Mouse (Mus musculus): ENCODE results near the gene Stk32c. TPM values are rescaled to one million over a fixed set of nuclear protein-coding genes. Genes with fewer than 3 reads are reported as not detected.

The Stk32c gene
- polyA plus RNA-seq, 1 experiment, result not detected

- H3K4me1 ChIP-seq (ENCODE audit: control insufficient read depth), result peaks cover 7% of the 10 kb centered on the region
Observed at GRCm38 (mm10) chr7:139230241-139230640, 17.1 kb upstream of the Stk32c start.

DNA sequence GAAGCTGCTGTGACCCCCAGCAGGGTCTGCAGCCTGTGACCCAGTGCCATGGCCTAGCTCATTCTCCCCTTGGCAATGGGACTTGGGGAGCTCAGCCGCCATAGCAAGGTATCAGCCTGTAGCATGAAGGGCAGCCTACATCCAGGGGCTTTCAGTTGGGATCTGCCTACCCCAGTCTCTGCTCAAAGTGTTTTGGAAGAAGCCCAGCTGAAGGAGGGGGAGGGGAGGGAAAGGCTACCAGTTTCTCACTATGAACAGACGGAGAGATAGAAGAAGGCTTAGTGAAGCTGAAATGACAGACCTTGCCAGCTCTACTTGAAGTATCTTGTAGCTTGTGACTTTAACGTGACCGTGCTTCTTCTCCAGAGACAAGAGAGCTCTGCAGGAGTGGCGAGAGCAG, 16.7 kb upstream of the Stk32c start:
- Histone ChIP-seq H3K27me3 (ENCODE audit: control insufficient read depth) (peaks cover 2% of the 10 kb centered on the region), H3K4me1 (ENCODE audit: control insufficient read depth) (peaks cover 6% of the 10 kb centered on the region), H3K9me3 (ENCODE audit: control insufficient read depth, low read length) (no peaks in the 10 kb centered on the region), H3K36me3 (ENCODE audit: control insufficient read depth) (no peaks in the 10 kb centered on the region), H3K4me3 (replicated peaks) (no peak overlapping the region)
- no peak for TF ChIP-seq GATA1 (IDR thresholded peaks at IDR 0.05; ENCODE audit: low read length)
- TF ChIP-seq TAL1 (IDR thresholded peaks at IDR 0.05; ENCODE audit: low read length), result no peak

More at GRCm38 (mm10) chr7:139230241-139230640, 17.1 kb upstream of the Stk32c start:
- H3K9me3 ChIP-seq (ENCODE audit: control insufficient read depth, low read length), result no peaks in the 10 kb centered on the region
- H3K4me3 ChIP-seq (replicated peaks), result no peak overlapping the region
- TF ChIP-seq TAL1 (IDR thresholded peaks at IDR 0.05; ENCODE audit: low read length) (no peak), GATA1 (IDR thresholded peaks at IDR 0.05; ENCODE audit: low read length) (no peak)
- peaks cover 2% of the 10 kb centered on the region for H3K27me3 ChIP-seq (ENCODE audit: control insufficient read depth)
- H3K36me3 ChIP-seq (ENCODE audit: control insufficient read depth), result no peaks in the 10 kb centered on the region

DNA sequence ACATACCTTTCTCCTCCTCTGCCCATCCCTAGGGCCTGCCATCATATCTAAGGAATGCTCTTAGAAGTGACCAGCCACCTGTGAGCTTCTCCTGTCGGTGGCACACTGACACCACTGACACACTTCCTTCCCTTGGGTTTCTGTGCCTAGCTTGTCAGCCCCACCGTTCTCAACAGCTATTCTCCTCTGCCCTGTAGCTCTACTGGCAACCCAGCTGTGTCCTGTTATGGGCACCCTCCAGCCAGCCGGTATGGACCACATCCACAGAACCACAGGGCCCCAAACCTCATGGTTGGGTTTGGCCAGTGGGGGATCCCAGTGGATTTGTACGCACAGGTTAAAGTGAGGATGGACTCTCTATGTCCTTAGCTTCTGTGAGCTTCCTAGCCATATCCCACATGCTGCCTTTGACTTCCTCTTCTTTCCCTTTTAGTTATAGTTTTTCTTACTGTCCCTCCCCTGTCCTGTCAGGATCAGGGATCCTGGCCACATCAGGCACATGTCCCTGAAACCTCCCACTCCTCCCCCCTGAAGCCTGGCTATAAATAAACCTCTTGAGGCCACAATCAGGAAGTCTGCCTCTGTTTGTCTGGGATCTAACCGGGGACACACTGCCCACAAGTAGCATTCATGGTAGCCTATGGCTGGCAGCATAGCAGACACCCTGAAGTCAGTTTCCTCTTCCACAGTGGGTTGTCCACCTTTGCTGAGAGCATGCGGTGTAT, 15.5 kb upstream of the Stk32c start:
- Histone ChIP-seq H3K9me3 (ENCODE audit: control insufficient read depth, low read length) (no peaks in the 10 kb centered on the region), H3K4me3 (replicated peaks) (no peak overlapping the region), H3K4me1 (ENCODE audit: control insufficient read depth) (no peaks in the 10 kb centered on the region), H3K27me3 (ENCODE audit: control insufficient read depth) (no peaks in the 10 kb centered on the region), H3K36me3 (ENCODE audit: control insufficient read depth) (no peaks in the 10 kb centered on the region)
- TF ChIP-seq GATA1 (IDR thresholded peaks at IDR 0.05; ENCODE audit: low read length) (no peak), TAL1 (IDR thresholded peaks at IDR 0.05; ENCODE audit: low read length) (no peak)

DNA sequence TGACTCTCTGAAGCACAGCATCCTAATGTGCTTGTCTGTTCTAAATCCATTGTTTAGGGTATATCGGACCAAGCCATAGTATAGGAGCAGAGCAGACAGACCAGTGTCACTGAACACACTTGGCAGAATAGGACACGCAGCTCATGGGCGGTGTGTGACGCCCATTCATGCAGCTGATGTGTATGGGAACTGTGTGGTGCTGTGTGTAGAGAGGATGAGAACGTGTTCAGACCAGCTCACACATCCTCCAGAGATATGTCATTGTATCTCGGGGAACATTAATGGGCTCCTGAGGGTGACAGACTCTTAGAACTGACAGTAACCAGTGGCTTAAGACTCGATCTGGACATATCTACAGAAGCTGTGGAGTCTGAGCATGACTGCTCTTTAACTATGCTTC, 13.3 kb upstream of the Stk32c start:
- no peaks in the 10 kb centered on the region for H3K4me1 ChIP-seq (ENCODE audit: control insufficient read depth)
- H3K27me3 ChIP-seq (ENCODE audit: control insufficient read depth), result no peaks in the 10 kb centered on the region
- TF ChIP-seq TAL1 (IDR thresholded peaks at IDR 0.05; ENCODE audit: low read length), result no peak
- no peak for TF ChIP-seq GATA1 (IDR thresholded peaks at IDR 0.05; ENCODE audit: low read length)
- no peak overlapping the region for H3K4me3 ChIP-seq (replicated peaks)
- H3K36me3 ChIP-seq (ENCODE audit: control insufficient read depth), result no peaks in the 10 kb centered on the region
- no peaks in the 10 kb centered on the region for H3K9me3 ChIP-seq (ENCODE audit: control insufficient read depth, low read length)

DNA sequence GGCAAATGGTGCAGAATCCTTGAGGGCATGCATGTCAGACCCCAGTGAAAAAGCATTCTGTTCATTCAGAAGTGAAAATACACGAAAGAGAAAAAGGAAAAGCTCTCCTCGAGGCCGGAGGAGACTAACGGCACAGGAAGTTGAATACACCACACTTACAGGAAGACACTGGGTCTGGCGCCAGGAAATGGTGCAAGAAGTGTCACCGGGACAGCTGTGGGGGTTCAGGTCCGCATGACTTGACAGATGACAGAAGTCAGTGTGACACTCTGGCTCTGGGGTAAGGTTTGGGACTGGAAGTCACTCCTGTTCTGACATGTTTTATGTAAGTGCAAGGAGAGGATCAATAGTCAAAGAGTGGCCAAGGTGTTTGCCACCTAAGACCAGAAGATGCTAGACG, 11.6 kb upstream of the Stk32c start:
- H3K4me1 ChIP-seq (ENCODE audit: control insufficient read depth), result no peaks in the 10 kb centered on the region
- no peaks in the 10 kb centered on the region for H3K9me3 ChIP-seq (ENCODE audit: control insufficient read depth, low read length)
- no peaks in the 10 kb centered on the region for H3K36me3 ChIP-seq (ENCODE audit: control insufficient read depth)
- no peak overlapping the region for H3K4me3 ChIP-seq (replicated peaks)
- TF ChIP-seq GATA1 (IDR thresholded peaks at IDR 0.05; ENCODE audit: low read length) (no peak), TAL1 (IDR thresholded peaks at IDR 0.05; ENCODE audit: low read length) (no peak)
- H3K27me3 ChIP-seq (ENCODE audit: control insufficient read depth), result no peaks in the 10 kb centered on the region

GRCm38 (mm10) chr7:139224070-139224469, 11.0 kb upstream of the Stk32c start:
- Histone ChIP-seq H3K36me3 (ENCODE audit: control insufficient read depth) (no peaks in the 10 kb centered on the region), H3K4me1 (ENCODE audit: control insufficient read depth) (no peaks in the 10 kb centered on the region)

DNA sequence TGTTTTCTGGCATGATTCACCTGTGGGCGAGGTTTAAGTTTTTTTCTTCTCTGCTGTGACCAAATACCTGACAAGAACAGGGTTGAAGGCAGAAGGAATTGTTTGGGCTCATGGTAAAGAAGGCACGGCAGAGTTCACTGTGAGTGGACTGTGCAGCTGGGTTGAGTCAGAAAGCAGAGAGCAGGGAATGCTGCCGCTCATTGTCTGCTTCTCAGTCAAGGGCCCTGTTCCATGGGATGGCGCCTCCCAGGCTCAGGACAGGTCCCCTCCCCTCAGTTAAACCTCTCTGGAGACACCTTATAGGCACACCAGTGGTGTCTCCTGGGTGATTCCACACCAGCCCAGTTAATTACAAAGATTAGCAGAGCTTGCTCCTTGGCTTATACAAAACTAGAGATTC, 9.2 kb upstream of the Stk32c start:
- no peak for TF ChIP-seq TAL1 (IDR thresholded peaks at IDR 0.05; ENCODE audit: low read length)
- no peak for TF ChIP-seq GATA1 (IDR thresholded peaks at IDR 0.05; ENCODE audit: low read length)
- Histone ChIP-seq H3K4me3 (replicated peaks) (no peak overlapping the region), H3K4me1 (ENCODE audit: control insufficient read depth) (no peaks in the 10 kb centered on the region), H3K36me3 (ENCODE audit: control insufficient read depth) (no peaks in the 10 kb centered on the region), H3K27me3 (ENCODE audit: control insufficient read depth) (no peaks in the 10 kb centered on the region), H3K9me3 (ENCODE audit: control insufficient read depth, low read length) (no peaks in the 10 kb centered on the region)

More at GRCm38 (mm10) chr7:139224070-139224469, 11.0 kb upstream of the Stk32c start:
- TF ChIP-seq TAL1 (IDR thresholded peaks at IDR 0.05; ENCODE audit: low read length), result no peak
- TF ChIP-seq GATA1 (IDR thresholded peaks at IDR 0.05; ENCODE audit: low read length), result no peak
- Histone ChIP-seq H3K27me3 (ENCODE audit: control insufficient read depth) (no peaks in the 10 kb centered on the region), H3K4me3 (replicated peaks) (no peak overlapping the region), H3K9me3 (ENCODE audit: control insufficient read depth, low read length) (no peaks in the 10 kb centered on the region)

DNA sequence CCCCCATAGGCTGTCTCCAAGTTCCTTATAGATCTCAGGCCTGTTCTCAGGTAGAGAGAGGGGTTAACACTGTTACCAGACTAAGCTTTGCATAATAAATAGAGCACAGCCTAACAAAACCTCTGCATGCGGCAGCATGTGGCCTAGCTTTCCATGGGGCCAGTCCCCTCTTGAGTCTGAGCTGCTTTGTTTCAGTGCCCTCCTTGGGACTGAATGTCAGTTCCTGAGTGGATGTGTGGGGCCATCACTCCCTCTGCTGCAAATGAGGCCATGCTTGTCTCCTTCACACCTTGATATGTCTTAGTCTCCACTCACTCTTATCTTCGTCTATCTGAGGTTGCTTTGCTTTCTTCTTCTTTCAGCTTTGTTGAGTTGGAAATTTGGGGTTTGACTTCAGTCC, 8.7 kb upstream of the Stk32c start:
- H3K4me1 ChIP-seq (ENCODE audit: control insufficient read depth), result no peaks in the 10 kb centered on the region
- TF ChIP-seq GATA1 (IDR thresholded peaks at IDR 0.05; ENCODE audit: low read length) (no peak), TAL1 (IDR thresholded peaks at IDR 0.05; ENCODE audit: low read length) (no peak)
- no peaks in the 10 kb centered on the region for H3K36me3 ChIP-seq (ENCODE audit: control insufficient read depth)

DNA sequence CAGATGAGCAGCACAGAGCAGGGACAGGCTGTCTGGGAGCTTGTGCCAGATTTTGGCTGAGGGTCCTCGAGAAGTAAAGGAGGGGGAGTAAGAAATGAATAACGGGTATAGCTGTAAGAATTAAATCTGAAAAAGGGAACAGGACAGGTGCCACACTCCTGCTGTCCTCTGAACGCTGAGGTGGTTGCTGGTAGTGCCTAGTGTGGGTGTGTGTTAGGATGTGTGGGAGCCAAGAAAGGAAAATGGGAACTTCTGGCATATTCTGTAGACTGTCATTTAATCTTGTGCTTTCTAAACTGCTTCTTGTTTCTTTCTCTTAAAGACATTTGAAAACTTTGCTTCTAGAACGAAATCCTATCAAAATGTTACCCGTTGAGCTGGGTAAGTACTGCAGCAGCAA, 8.0 kb upstream of the Stk32c start:
- Histone ChIP-seq H3K27me3 (ENCODE audit: control insufficient read depth) (no peaks in the 10 kb centered on the region), H3K9me3 (ENCODE audit: control insufficient read depth, low read length) (no peaks in the 10 kb centered on the region), H3K4me3 (replicated peaks) (no peak overlapping the region), H3K36me3 (ENCODE audit: control insufficient read depth) (no peaks in the 10 kb centered on the region), H3K4me1 (ENCODE audit: control insufficient read depth) (no peaks in the 10 kb centered on the region)
- no peak for TF ChIP-seq GATA1 (IDR thresholded peaks at IDR 0.05; ENCODE audit: low read length)
- TF ChIP-seq TAL1 (IDR thresholded peaks at IDR 0.05; ENCODE audit: low read length), result no peak

More for the DNA sequence above, 8.7 kb upstream of the Stk32c start:
- H3K9me3 ChIP-seq (ENCODE audit: control insufficient read depth, low read length), result no peaks in the 10 kb centered on the region
- H3K27me3 ChIP-seq (ENCODE audit: control insufficient read depth), result no peaks in the 10 kb centered on the region
- no peak overlapping the region for H3K4me3 ChIP-seq (replicated peaks)

GRCm38 (mm10) chr7:139220303-139220702, 7.2 kb upstream of the Stk32c start:
- no peak for TF ChIP-seq TAL1 (IDR thresholded peaks at IDR 0.05; ENCODE audit: low read length)
- TF ChIP-seq GATA1 (IDR thresholded peaks at IDR 0.05; ENCODE audit: low read length), result no peak
- no peak overlapping the region for H3K4me3 ChIP-seq (replicated peaks)
- no peaks in the 10 kb centered on the region for H3K27me3 ChIP-seq (ENCODE audit: control insufficient read depth)
- no peaks in the 10 kb centered on the region for H3K9me3 ChIP-seq (ENCODE audit: control insufficient read depth, low read length)
- H3K36me3 ChIP-seq (ENCODE audit: control insufficient read depth), result no peaks in the 10 kb centered on the region
- no peaks in the 10 kb centered on the region for H3K4me1 ChIP-seq (ENCODE audit: control insufficient read depth)
